Mouse (Mus musculus): ENCODE results near the gene Prim1.

GRCm38 (mm10) chr10:128037921-128038320 lies 23.0 kb downstream of the Prim1 start:
- no peak for TF ChIP-seq CTCF (IDR thresholded peaks at IDR 0.05)
- no peak for TF ChIP-seq EP300 (IDR thresholded peaks at IDR 0.05)

Data from lung, postnatal 0 days (tissue).